Mouse (Mus musculus): ENCODE measurements at regions not wholly inside any gene's neighbourhood (a gene's known extent, or its start where the extent isn't known, plus 50 kb on each side); places are given as distances from the start of the nearest gene placed in this dataset.

DNA sequence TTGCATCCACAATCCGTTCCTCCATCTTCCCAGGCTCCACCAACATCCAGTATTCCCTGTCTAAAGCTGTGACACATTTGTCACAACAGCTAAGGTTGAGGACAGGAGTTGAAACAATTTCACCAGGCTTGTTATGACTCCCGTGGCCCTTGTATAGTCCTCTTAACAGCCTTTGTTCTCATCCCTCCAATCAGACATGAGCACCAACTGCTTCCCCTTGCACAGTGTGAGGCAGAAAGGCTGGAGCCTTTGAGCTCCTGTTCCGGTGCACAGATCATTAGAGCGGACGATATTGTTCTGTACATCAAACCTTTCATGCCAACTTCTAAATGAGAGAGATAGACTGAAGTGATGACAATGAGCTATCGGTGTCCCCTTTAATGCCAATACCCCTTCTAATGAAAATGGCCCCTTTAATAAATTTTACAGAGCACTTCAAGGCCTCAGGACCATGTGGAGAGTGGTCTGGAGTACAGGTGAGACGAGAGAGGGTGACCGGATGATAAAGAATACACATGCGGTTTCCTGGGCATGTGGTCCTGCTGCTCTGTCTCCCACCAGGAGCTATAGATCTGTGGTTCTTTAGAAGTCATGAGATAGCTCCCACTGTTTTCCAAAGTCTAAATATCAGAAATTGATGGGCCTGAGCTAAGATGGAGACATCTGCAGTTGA, 161.8 kb upstream of the Tmco5 start:
- Histone ChIP-seq H3K4me1 (no peaks in the 10 kb centered on the region), H3K4me2 (no peak overlapping the region), H3K27ac (no peak overlapping the region), H3K9me3 (no peaks in the 10 kb centered on the region), H3K36me3 (no peaks in the 10 kb centered on the region), H3K9ac (no peak overlapping the region), H3K27me3 (no peaks in the 10 kb centered on the region), H3K4me3 (no peak overlapping the region)
- 78% methylated on average over 9 of the region's 9 CpGs for WGBS
- no peak for ATAC-seq (ENCODE audit: insufficient number of reproducible peaks, insufficient read depth, low FRiP score, low TSS enrichment, low read depth)

DNA sequence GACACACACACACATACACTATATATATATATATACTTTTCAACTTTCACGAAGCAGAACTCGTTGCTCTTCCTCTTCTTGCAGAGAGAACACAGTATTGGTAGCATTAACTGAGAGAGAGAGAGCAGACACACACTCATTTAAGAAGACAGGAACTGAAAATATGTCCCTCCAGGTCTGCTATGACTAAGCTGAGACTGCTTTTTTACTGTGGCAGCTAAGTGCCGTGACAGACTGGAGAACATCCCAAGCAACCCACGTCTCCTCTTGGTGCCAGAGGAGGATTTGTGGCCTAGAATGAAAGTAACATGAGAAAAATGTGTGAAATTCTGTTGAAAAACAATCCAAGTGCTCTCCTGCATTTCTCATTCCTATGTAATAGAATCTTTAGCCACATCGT, 159.9 kb upstream of the Tmco5 start:
- no peak overlapping the region for H3K4me2 ChIP-seq
- WGBS: 73% methylated on average over 5 of the region's 5 CpGs
- no peak for ATAC-seq (ENCODE audit: insufficient number of reproducible peaks, insufficient read depth, low FRiP score, low TSS enrichment, low read depth)
- H3K9ac ChIP-seq: no peak overlapping the region
- no peak overlapping the region for H3K4me3 ChIP-seq
- no peaks in the 10 kb centered on the region for H3K4me1 ChIP-seq
- H3K27me3 ChIP-seq: no peaks in the 10 kb centered on the region
- H3K36me3 ChIP-seq: no peaks in the 10 kb centered on the region
- H3K9me3 ChIP-seq: no peaks in the 10 kb centered on the region
- no peak overlapping the region for H3K27ac ChIP-seq

DNA sequence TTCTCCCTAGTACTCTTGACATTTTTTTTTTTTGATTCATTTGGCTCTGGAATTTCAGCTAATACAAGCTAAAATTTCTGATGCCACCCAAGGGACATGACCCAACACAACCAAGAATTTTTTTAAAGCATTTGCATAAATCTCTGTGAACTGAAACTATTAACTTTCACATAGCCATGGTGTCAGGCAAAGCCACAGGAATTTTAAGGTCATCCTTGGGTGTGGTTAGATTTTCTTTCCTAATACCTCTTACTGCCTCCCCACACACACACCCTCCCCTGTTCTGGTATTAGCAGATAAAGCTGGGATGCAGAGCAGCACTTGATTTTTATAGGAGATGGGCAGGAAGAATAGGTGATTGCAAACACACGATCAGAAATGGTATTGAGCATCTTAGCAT, 150.9 kb upstream of the Tmco5 start:
- no peaks in the 10 kb centered on the region for H3K4me1 ChIP-seq
- H3K27ac ChIP-seq: no peak overlapping the region
- H3K36me3 ChIP-seq: no peaks in the 10 kb centered on the region
- no peaks in the 10 kb centered on the region for H3K9me3 ChIP-seq
- ATAC-seq (ENCODE audit: insufficient number of reproducible peaks, insufficient read depth, low FRiP score, low TSS enrichment, low read depth): no peak
- WGBS: 48% methylated on average over 1 of the region's 1 CpGs
- H3K4me2 ChIP-seq: no peak overlapping the region
- no peak overlapping the region for H3K4me3 ChIP-seq
- H3K27me3 ChIP-seq: no peaks in the 10 kb centered on the region
- no peak overlapping the region for H3K9ac ChIP-seq

- Histone ChIP-seq H3K27me3 (no peaks in the 10 kb centered on the region), H3K4me3 (no peak overlapping the region), H3K9ac (no peak overlapping the region), H3K27ac (no peak overlapping the region), H3K9me3 (no peaks in the 10 kb centered on the region), H3K36me3 (no peaks in the 10 kb centered on the region), H3K4me2 (no peak overlapping the region), H3K4me1 (no peaks in the 10 kb centered on the region)
- WGBS: 40% methylated on average over 3 of the region's 3 CpGs
- ATAC-seq (ENCODE audit: insufficient number of reproducible peaks, insufficient read depth, low FRiP score, low TSS enrichment, low read depth): no peak
Observed at GRCm38 (mm10) chr2:116735702-116736101, 142.8 kb upstream of the Tmco5 start.

- Histone ChIP-seq H3K27me3 (no peaks in the 10 kb centered on the region), H3K4me2 (no peak overlapping the region), H3K9me3 (no peaks in the 10 kb centered on the region), H3K9ac (no peak overlapping the region), H3K27ac (no peak overlapping the region), H3K4me3 (no peak overlapping the region), H3K36me3 (no peaks in the 10 kb centered on the region), H3K4me1 (no peaks in the 10 kb centered on the region)
- 79% methylated on average over 15 of the region's 15 CpGs for WGBS
- no peak for ATAC-seq (ENCODE audit: insufficient number of reproducible peaks, insufficient read depth, low FRiP score, low TSS enrichment, low read depth)
Observed at GRCm38 (mm10) chr2:116768459-116769047, 109.9 kb upstream of the Tmco5 start.

- H3K4me2 ChIP-seq: no peak overlapping the region
- no peaks in the 10 kb centered on the region for H3K9me3 ChIP-seq
- H3K9ac ChIP-seq: no peak overlapping the region
- H3K4me3 ChIP-seq: no peak overlapping the region
- H3K4me1 ChIP-seq: no peaks in the 10 kb centered on the region
- H3K36me3 ChIP-seq: no peaks in the 10 kb centered on the region
- ATAC-seq (ENCODE audit: insufficient number of reproducible peaks, insufficient read depth, low FRiP score, low TSS enrichment, low read depth): no peak
- 77% methylated on average over 4 of the region's 4 CpGs for WGBS
- H3K27ac ChIP-seq: no peak overlapping the region
- H3K27me3 ChIP-seq: no peaks in the 10 kb centered on the region
Observed at GRCm38 (mm10) chr2:116769186-116769585, 109.3 kb upstream of the Tmco5 start.

DNA sequence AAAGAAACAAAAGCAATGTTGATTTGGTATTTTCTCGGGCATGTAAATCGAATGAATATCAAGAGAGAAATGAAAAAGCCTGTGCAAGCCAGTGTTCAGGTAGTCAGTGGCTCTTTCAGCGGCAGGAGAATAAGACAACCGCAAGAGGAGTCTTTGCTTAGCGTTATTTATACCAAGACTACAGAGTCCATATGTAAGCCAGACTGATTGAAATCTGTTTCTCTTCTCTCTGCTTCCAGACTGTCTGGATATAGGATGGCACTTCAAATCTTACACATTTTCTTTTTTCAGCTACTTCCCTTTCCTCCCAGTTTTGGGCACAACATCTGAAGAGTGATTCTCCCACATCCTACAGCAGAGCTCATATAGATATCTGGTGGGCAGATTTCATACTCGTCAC, 105.9 kb upstream of the Tmco5 start:
- 86% methylated on average over 6 of the region's 6 CpGs for WGBS
- Histone ChIP-seq H3K9me3 (no peaks in the 10 kb centered on the region), H3K27ac (no peak overlapping the region), H3K4me1 (no peaks in the 10 kb centered on the region), H3K36me3 (no peaks in the 10 kb centered on the region), H3K4me2 (no peak overlapping the region), H3K9ac (no peak overlapping the region), H3K4me3 (no peak overlapping the region), H3K27me3 (no peaks in the 10 kb centered on the region)
- ATAC-seq (ENCODE audit: insufficient number of reproducible peaks, insufficient read depth, low FRiP score, low TSS enrichment, low read depth): no peak

DNA sequence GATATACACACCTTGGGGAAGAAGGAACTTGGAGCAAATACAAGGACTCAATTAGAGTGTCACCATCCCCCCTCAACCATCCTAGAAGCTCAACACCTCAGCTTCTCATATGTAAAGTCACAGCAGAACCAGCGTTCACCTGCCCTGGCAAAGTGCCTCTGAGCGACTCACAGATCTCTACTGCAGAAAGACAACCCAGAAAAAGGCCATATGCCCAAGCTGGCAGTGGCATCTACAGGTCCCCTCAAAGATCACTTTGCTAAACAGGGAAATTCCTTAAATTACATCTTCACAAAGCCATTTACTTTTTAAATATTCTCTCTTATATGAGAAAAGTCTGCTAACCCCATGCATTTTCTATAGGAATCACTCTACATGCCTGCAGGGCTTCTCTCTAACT, 78.3 kb upstream of the Tmco5 start:
- no peak for ATAC-seq (ENCODE audit: insufficient number of reproducible peaks, insufficient read depth, low FRiP score, low TSS enrichment, low read depth)
- H3K36me3 ChIP-seq: no peaks in the 10 kb centered on the region
- no peak overlapping the region for H3K27ac ChIP-seq
- H3K27me3 ChIP-seq: no peaks in the 10 kb centered on the region; the same call in 1 of the 2 replicates
- H3K9ac ChIP-seq: no peak overlapping the region
- no peak overlapping the region for H3K4me3 ChIP-seq
- H3K9me3 ChIP-seq: no peaks in the 10 kb centered on the region
- no peaks in the 10 kb centered on the region for H3K4me1 ChIP-seq
- H3K4me2 ChIP-seq: no peak overlapping the region
- WGBS: 77% methylated on average over 2 of the region's 2 CpGs

GRCm38 (mm10) chr2:116801578-116801977, 76.9 kb upstream of the Tmco5 start:
- H3K4me1 ChIP-seq: no peaks in the 10 kb centered on the region
- H3K27me3 ChIP-seq: no peaks in the 10 kb centered on the region; the same call in 1 of the 2 replicates
- no peak overlapping the region for H3K27ac ChIP-seq
- no peak overlapping the region for H3K4me2 ChIP-seq
- H3K9ac ChIP-seq: no peak overlapping the region
- WGBS: 84% methylated on average over 7 of the region's 7 CpGs
- no peaks in the 10 kb centered on the region for H3K9me3 ChIP-seq
- H3K4me3 ChIP-seq: no peak overlapping the region
- no peaks in the 10 kb centered on the region for H3K36me3 ChIP-seq
- no peak for ATAC-seq (ENCODE audit: insufficient number of reproducible peaks, insufficient read depth, low FRiP score, low TSS enrichment, low read depth)

DNA sequence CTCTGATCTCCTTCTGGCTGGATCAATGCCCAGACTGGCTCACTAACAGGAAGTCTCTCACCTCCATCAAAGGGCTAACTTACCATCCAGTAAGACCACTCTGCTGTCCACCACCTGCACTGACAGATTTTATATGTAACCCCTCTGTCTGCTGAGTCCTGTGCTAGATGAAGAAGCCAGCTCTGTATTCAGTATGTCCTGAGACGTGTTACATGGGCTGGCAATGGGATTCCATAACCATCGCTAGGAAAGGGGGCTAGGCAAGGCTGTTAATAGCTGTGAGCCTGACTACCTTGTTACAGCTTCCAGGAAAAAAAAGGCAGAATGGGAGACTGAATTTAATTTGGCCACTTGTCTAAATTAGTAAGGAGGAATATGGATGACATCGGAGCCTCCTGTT, 71.3 kb upstream of the Tmco5 start:
- Histone ChIP-seq H3K9ac (no peak overlapping the region), H3K4me2 (no peak overlapping the region), H3K4me1 (no peaks in the 10 kb centered on the region), H3K9me3 (no peaks in the 10 kb centered on the region), H3K27ac (no peak overlapping the region), H3K36me3 (no peaks in the 10 kb centered on the region), H3K4me3 (no peak overlapping the region), H3K27me3 (no peaks in the 10 kb centered on the region)
- ATAC-seq (ENCODE audit: insufficient number of reproducible peaks, insufficient read depth, low FRiP score, low TSS enrichment, low read depth): no peak
- 76% methylated on average over 3 of the region's 3 CpGs for WGBS

DNA sequence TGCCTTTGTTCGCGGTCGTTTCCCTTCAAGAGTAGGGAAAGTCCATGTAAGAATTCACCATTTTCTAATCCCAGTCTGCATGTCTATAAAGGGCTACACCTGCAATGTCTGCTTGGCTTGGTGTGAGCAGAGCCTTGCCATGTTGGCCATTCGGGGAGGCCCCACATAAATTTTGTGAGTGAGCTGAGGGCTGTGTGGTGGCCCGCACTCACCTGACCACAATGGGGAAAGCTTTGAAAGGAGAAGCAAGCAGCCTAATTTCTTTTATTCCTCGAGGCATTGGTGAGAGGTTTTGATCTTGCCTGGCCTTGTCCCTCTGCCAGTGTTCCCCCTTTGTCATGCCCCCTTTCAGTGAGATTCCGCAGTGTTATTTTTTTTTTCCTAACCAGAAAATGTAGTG, 70.9 kb upstream of the Tmco5 start:
- Histone ChIP-seq H3K9me3 (no peaks in the 10 kb centered on the region), H3K27me3 (no peaks in the 10 kb centered on the region), H3K9ac (no peak overlapping the region), H3K27ac (no peak overlapping the region), H3K4me1 (no peaks in the 10 kb centered on the region), H3K36me3 (no peaks in the 10 kb centered on the region), H3K4me3 (no peak overlapping the region), H3K4me2 (no peak overlapping the region)
- ATAC-seq (ENCODE audit: insufficient number of reproducible peaks, insufficient read depth, low FRiP score, low TSS enrichment, low read depth): no peak
- 76% methylated on average over 7 of the region's 7 CpGs for WGBS

GRCm38 (mm10) chr2:116808113-116808512, 70.4 kb upstream of the Tmco5 start:
- WGBS: 81% methylated on average over 6 of the region's 6 CpGs
- H3K4me2 ChIP-seq: no peak overlapping the region
- no peak for ATAC-seq (ENCODE audit: insufficient number of reproducible peaks, insufficient read depth, low FRiP score, low TSS enrichment, low read depth)
- no peaks in the 10 kb centered on the region for H3K36me3 ChIP-seq
- H3K9ac ChIP-seq: no peak overlapping the region
- no peak overlapping the region for H3K4me3 ChIP-seq
- H3K4me1 ChIP-seq: peaks cover 1% of the 10 kb centered on the region; the same call in 1 of the 2 replicates
- no peak overlapping the region for H3K27ac ChIP-seq
- no peaks in the 10 kb centered on the region for H3K9me3 ChIP-seq
- no peaks in the 10 kb centered on the region for H3K27me3 ChIP-seq
